Mouse (Mus musculus) thymus, adult 2 months (tissue): Measurements from ENCODE around the gene Mrpl27.

Source experiments
- CTCF ChIP-seq: fragments of 200-500 bp; IDR thresholded peaks from 2 replicates; pipeline ENCODE4 v1.5.1; 2012; ENCODE audit warnings: mild to moderate bottlenecking, control low read depth, low read length, moderate library complexity, borderline replicate concordance; ENCODE audit not compliant: control insufficient read depth, poor library complexity, insufficient read depth; ENCODE audit errors: extremely low read depth
- POLR2A ChIP-seq: fragments of 200-500 bp; IDR thresholded peaks from 2 replicates; pipeline ENCODE4 v1.6.1; 2012; ENCODE audit warnings: mild to moderate bottlenecking, low read length, control low read depth, moderate library complexity; ENCODE audit not compliant: control insufficient read depth, poor library complexity, insufficient read depth; ENCODE audit errors: extremely low read depth

- TF ChIP-seq POLR2A (no peak), CTCF (no peak)
These were observed 20.6 kb upstream of the Mrpl27 start for GRCm38 (mm10) chr11:94632988-94633387.
